Mouse (Mus musculus): ENCODE data around the gene Selenoh. TPM values are rescaled to one million over a fixed set of nuclear protein-coding genes. Genes with fewer than 3 reads are reported as not detected.
A peak's percentile ranks its signal among the peaks of the same experiment; 100 is the strongest.

Selenoh gene
- polyA plus RNA-seq (2015; fragmentation: Nextera tagmentation; extraction: Ambion mirVana): 230 and 231 TPM in 2 replicates

DNA sequence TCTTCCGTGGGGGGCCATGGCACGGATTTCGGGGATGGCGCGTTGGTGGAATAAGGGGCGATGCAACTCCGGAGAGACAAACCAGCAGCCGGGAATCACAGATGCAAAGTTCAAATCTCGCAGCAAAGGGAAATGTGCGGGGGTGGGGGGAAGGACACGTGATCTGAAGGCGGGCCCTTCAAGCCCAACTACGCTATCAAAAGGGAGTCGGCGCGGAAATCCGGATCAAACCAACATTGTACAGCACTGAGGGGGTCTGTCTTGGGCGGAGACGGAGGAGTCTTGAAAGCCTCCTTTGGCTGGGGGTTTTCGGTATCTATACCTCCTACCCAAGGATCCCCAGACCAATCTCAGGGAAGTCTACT is at the start of gene Selenoh:
Gene Selenoh, minus strand, starts transcription at position 202 of the 365 bp plus-strand sequence.
- Histone ChIP-seq H3K27me3 (no peaks in the 10 kb centered on the region), H3K9me3 (replicated peaks) (no peaks in the 10 kb centered on the region), H3K9ac (peak within 1 kb of the TSS; percentile 98), H3K36me3 (peaks cover 41% of the 10 kb centered on the region), H3K27ac (replicated peaks) (peak within 1 kb of the TSS; percentile 90), H3K4me3 (replicated peaks) (peak within 1 kb of the TSS; percentile 87), H3K4me2 (replicated peaks) (peak within 1 kb of the TSS; percentile 61), H3K4me1 (peaks cover 13% of the 10 kb centered on the region)
- under 1% methylated on average over 20 of the region's 20 CpGs for WGBS
- peak; percentile 94 for ATAC-seq (ENCODE audit: insufficient number of reproducible peaks, low FRiP score, low TSS enrichment, low read depth)

DNA sequence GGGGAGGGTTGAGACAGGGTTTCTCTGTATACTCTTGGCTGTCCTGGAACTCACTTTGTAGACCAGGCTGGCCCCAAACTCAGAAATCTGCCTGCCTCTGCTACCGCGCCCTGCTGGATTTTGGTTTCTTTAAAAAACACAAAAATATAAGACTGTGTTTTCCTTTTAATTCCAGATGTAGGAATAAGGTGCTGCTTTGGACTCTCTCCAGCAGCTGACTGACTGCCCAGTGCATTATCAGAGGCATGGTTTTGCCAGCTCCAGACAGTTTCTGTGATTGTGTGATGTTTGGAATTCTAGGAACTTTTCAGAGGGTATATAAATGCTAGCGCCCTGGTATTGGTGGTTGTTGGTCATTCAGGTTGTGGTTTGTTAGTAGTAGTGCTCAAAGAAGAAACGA is 46.8 kb upstream of the Selenoh start:
- WGBS: 92% methylated on average over 4 of the region's 4 CpGs
- Histone ChIP-seq H3K27ac (replicated peaks) (no peak overlapping the region), H3K9ac (no peak overlapping the region)

DNA sequence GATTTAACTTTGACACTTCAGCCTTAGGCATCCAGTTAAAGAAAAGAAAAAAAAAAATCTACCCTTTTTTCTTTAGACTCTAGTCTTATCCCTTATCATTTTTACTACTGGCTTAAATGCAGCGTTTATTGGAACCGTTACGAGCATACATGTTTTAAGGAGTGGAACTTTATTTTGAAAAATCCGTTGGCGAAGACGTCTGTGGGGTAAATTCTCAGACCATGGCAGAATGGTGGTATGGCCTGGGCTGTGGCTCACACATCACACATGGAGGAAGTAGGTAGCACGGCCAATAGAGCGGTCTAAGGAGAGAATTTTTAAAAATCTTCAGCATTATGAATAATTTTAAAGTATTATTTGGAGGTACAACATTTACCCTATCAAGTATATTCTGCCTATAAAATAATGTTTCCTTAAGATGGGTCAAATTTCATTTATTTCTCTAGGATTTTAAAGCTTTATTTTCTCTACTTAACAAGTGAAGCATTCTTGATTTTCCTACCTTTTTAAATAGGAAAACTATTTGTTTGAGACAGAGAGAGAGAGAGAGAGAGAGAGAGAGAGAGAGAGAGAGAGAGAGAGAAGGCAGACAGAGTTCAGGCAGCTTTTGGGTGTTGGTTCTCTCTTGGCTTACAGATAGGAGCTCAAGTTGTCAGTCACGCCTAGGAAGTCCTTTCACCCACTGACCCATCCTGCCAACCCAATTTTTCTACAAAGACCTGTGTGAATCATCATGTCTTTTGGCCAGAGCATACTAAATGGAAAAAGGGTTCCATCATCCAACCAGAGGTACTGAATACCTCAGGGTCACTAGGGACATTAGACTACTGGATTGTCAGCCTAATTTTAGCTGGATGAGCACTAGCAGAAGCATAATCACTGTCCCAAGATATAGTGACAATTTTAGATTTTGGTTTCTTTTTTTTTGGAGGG is 46.1 kb upstream of the Selenoh start:
- 25% methylated on average over 9 of the region's 9 CpGs for WGBS
- Histone ChIP-seq H3K36me3 (peaks cover 4% of the 10 kb centered on the region; the same call in 1 of the 2 replicates), H3K27ac (replicated peaks) (peak overlapping the region; percentile 98)

More for the DNA sequence above, 46.8 kb upstream of the Selenoh start:
- ATAC-seq (ENCODE audit: insufficient number of reproducible peaks, low FRiP score, low TSS enrichment, low read depth): no peak
- Histone ChIP-seq H3K4me1 (peaks cover 11% of the 10 kb centered on the region; the same call in 1 of the 2 replicates), H3K4me3 (replicated peaks) (no peak overlapping the region), H3K27me3 (no peaks in the 10 kb centered on the region), H3K4me2 (replicated peaks) (no peak overlapping the region), H3K36me3 (peaks cover 9% of the 10 kb centered on the region; the same call in 1 of the 2 replicates), H3K9me3 (replicated peaks) (no peaks in the 10 kb centered on the region)

DNA sequence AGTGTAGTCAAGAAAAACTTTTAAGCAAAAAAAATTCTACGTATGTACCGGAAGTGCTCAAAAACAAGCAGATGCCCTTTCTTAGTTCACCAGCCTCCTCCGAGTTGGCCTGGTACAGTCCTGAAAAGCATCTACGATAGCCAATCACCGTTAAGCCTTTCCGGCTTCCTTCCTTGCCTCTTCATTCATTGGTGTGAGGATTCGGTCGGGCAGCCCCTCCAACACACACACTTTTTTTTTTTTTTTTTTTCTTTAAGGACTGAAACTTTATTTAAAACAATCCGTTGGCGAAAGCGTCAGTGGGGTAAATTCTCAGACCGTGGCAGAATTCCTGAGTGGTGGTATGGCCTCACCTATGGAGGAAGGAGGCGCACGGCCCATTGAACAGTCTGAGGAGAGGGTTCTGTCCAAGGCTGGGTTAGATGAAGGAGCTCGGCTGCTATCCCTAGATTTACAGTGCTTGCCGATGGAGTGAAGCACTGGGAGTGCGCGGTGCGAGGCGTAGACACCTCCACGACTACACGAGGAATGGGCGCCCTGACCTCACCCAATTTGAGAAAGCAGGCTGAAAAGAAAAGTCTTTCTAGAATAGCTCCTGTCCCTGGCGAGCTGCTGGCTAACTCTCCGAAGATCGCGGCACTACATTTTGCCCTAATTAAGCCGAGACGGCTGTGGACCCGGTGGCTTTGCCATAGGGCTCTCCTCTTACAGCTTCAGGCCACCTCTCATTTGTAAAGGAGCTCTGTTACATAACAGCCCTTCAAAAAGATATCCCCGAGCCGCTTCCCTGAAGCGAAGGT is 45.2 kb upstream of the Selenoh start:
- no peaks in the 10 kb centered on the region for H3K9me3 ChIP-seq (replicated peaks)
- peak overlapping the region; percentile 74 for H3K4me2 ChIP-seq (replicated peaks)
- peak overlapping the region; percentile 63 for H3K9ac ChIP-seq
- peak; percentile 96 for ATAC-seq (ENCODE audit: insufficient number of reproducible peaks, low FRiP score, low TSS enrichment, low read depth)
- H3K4me1 ChIP-seq: peaks cover 11% of the 10 kb centered on the region; the same call in 1 of the 2 replicates
- H3K27ac ChIP-seq (replicated peaks): peak overlapping the region; percentile 98
- H3K27me3 ChIP-seq: no peaks in the 10 kb centered on the region
- H3K4me3 ChIP-seq (replicated peaks): peak overlapping the region; percentile 98
- under 1% methylated on average over 33 of the region's 33 CpGs for WGBS
- peaks cover under 1% of the 10 kb centered on the region for H3K36me3 ChIP-seq

More for the DNA sequence above, 46.1 kb upstream of the Selenoh start:
- Histone ChIP-seq H3K27me3 (no peaks in the 10 kb centered on the region), H3K4me3 (replicated peaks) (peak overlapping the region; percentile 98), H3K9ac (peak overlapping the region; percentile 63; the same call in 1 of the 2 replicates), H3K4me1 (peaks cover 11% of the 10 kb centered on the region; the same call in 1 of the 2 replicates), H3K9me3 (replicated peaks) (no peaks in the 10 kb centered on the region), H3K4me2 (replicated peaks) (peak overlapping the region; percentile 74)
- ATAC-seq (ENCODE audit: insufficient number of reproducible peaks, low FRiP score, low TSS enrichment, low read depth): no peak

DNA sequence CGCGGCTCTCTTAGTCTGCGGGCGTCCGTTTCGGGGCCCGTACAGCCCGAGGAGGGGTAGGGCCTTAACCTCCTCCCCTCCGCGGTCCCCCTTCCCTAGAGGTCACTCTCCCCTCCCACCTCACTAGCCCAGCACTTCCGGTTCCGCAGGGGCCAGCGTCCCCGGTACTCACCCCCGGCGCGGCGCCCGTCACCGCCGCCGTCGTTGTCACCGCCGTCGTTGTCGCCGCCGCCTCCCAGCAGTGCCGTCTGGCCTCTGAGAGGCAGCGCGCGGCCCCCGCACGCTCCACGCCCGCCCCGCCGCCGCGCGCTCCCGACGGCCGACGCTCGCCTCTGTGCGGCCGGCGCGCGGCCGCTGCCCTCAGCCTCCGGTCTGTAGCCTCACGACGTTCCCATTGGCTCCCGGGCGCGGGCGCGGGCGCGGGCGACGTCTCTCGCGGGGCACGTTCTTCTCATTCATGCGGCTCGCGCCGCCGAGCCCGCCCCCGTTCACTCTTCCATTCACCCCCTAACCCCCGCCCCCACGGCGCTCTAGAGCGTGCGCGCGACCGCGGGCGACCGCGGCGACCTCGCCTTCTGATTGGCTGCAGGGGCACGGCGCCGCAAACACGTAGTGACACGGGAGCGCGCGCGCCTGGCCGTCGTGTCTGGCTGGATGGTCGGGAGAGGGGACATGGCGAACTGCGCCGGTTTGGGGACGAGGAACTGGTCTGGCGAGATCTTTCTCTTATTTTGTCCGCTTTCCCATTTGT is 44.4 kb upstream of the Selenoh start, which contains the start of gene Zdhhc5:
Gene Zdhhc5, minus strand, starts transcription at position 370 of the 751 bp plus-strand sequence.
- ATAC-seq (ENCODE audit: insufficient number of reproducible peaks, low FRiP score, low TSS enrichment, low read depth): peak; percentile 95
- WGBS: under 1% methylated on average over 107 of the region's 107 CpGs
- H3K4me3 ChIP-seq (replicated peaks): peak within 1 kb of the TSS; percentile 98
- H3K4me2 ChIP-seq (replicated peaks): peak within 1 kb of the TSS; percentile 74
- peaks cover 11% of the 10 kb centered on the region; the same call in 1 of the 2 replicates for H3K4me1 ChIP-seq
- H3K36me3 ChIP-seq: peaks cover 8% of the 10 kb centered on the region
- H3K27ac ChIP-seq (replicated peaks): peak within 1 kb of the TSS; percentile 98
- H3K27me3 ChIP-seq: no peaks in the 10 kb centered on the region
- peak within 1 kb of the TSS; percentile 90 for H3K9ac ChIP-seq
- H3K9me3 ChIP-seq (replicated peaks): no peaks in the 10 kb centered on the region

DNA sequence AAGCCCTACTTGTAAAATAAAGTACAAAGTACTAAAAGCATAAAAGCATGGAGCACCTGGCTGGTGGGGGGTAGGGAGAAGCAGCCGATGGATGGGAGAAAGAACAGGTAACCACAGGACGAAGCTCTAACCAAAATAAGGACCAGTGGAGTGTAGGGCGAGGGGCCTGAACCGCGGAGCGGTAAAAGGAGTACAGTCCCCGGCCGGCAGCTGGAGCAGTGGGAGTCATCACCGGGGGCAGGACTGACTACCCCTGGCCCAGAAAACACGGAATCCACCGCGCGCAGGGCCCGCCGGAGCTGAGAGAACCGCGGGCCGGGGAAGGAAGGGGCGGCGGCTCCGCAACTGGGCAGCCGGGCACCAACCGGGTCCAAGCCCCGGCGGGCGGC is 43.8 kb upstream of the Selenoh start:
- Histone ChIP-seq H3K36me3 (peaks cover 12% of the 10 kb centered on the region), H3K27ac (replicated peaks) (peak overlapping the region; percentile 98), H3K4me3 (replicated peaks) (peak overlapping the region; percentile 98), H3K9ac (peak overlapping the region; percentile 90), H3K9me3 (replicated peaks) (no peaks in the 10 kb centered on the region), H3K27me3 (no peaks in the 10 kb centered on the region), H3K4me2 (replicated peaks) (peak overlapping the region; percentile 74), H3K4me1 (peaks cover 11% of the 10 kb centered on the region; the same call in 1 of the 2 replicates)
- no peak for ATAC-seq (ENCODE audit: insufficient number of reproducible peaks, low FRiP score, low TSS enrichment, low read depth)
- under 1% methylated on average over 26 of the region's 26 CpGs for WGBS

DNA sequence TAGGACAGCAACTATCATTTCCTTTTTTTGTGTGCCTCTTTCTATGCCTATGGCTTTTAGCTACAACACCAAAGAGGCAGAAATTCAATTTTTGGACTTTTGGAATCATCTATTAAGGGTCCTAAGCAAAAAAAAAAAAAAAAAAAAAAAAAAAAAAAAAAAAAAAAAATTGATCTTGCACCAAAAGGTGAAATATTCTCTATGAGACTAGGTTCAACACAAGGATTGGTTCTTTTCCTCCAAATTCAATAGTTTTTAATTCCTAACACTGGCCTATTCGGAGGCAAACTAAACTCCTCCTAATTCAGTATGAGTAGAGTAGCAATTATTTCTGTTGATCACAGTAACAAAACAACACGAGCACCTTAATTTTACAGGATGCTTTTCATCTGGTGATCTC is 41.3 kb upstream of the Selenoh start:
- Histone ChIP-seq H3K4me2 (replicated peaks) (no peak overlapping the region), H3K9ac (no peak overlapping the region), H3K36me3 (peaks cover 15% of the 10 kb centered on the region), H3K4me3 (replicated peaks) (no peak overlapping the region), H3K4me1 (peaks cover 18% of the 10 kb centered on the region; the same call in 1 of the 2 replicates), H3K27me3 (no peaks in the 10 kb centered on the region), H3K27ac (replicated peaks) (no peak overlapping the region), H3K9me3 (replicated peaks) (no peaks in the 10 kb centered on the region)
- 79% methylated on average over 2 of the region's 2 CpGs for WGBS
- no peak for ATAC-seq (ENCODE audit: insufficient number of reproducible peaks, low FRiP score, low TSS enrichment, low read depth)

DNA sequence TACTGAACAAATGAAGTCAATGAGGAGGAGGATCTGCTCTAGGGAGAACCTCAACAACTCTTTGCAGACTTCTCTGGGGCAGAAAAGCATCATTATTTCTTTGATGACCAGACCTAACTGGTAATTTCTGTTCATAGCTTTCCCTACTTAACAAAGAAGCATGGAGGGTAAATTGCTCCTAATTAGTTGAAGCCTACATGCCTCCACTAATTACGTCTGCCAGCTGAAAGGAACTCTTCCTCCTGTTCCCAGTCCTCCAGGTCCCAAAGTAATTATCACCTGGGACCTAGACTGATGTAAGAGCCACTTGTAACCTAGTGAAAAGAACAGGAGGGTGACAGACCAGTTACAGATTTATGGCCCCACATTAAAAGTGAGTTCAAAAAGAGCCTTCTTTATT is 37.0 kb upstream of the Selenoh start:
- Histone ChIP-seq H3K4me3 (replicated peaks) (no peak overlapping the region), H3K27ac (replicated peaks) (no peak overlapping the region), H3K36me3 (peaks cover 15% of the 10 kb centered on the region), H3K9ac (no peak overlapping the region), H3K9me3 (replicated peaks) (no peaks in the 10 kb centered on the region), H3K4me1 (peaks cover 10% of the 10 kb centered on the region; the same call in 1 of the 2 replicates), H3K4me2 (replicated peaks) (no peak overlapping the region), H3K27me3 (no peaks in the 10 kb centered on the region)
- 43% methylated on average over 1 of the region's 1 CpGs for WGBS
- ATAC-seq (ENCODE audit: insufficient number of reproducible peaks, low FRiP score, low TSS enrichment, low read depth): no peak

DNA sequence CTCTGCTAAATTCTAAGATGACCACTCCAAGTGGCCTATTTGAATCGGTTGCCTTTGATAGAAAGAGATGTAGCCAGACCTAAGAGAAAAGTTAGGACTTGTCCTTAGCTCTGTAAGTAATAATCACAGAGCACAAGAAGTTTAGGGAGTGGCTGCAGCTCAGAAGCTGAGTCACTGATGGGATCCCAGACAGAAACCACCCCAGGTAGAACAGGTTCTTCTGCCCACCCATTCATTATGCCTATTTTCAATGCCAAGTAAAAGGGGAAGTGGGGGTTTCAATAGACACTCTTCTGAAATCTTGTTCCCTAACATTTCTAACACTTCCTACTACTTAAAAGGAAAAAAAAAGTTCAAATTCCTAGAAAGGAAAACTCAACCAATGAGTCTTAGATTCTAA is 34.7 kb upstream of the Selenoh start:
- Histone ChIP-seq H3K9ac (no peak overlapping the region), H3K27ac (replicated peaks) (peak overlapping the region; percentile 77; the same call in 1 of the 2 replicates), H3K9me3 (replicated peaks) (no peaks in the 10 kb centered on the region), H3K4me3 (replicated peaks) (no peak overlapping the region), H3K36me3 (peaks cover 10% of the 10 kb centered on the region), H3K4me2 (replicated peaks) (0 out of 2 replicates have a peak overlapping the region, but pooled peaks have one; percentile 12), H3K27me3 (no peaks in the 10 kb centered on the region), H3K4me1 (peaks cover 10% of the 10 kb centered on the region; the same call in 1 of the 2 replicates)
- no peak for ATAC-seq (ENCODE audit: insufficient number of reproducible peaks, low FRiP score, low TSS enrichment, low read depth)
- 50% methylated on average over 1 of the region's 1 CpGs for WGBS

DNA sequence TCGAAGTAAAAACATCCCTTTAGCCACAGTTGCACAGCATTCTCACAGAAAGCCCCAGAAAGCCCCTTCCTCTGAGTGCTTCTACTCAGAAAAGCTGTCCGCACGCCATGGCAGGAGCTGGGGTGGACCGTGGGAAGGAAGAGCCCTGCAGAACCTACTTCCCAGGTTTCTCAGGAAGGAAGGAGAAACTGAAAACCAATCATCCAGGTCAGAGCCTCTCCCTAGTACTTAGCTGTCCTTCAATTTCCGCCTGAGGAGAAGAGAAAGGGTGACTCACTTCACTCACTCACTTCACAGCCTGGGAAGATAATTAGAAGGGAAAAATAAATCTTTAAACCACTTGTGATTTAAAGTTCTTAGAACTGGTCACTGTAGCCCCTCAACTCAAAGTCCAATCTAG is 33.8 kb upstream of the Selenoh start:
- no peak overlapping the region for H3K4me3 ChIP-seq (replicated peaks)
- H3K4me1 ChIP-seq: peaks cover 10% of the 10 kb centered on the region; the same call in 1 of the 2 replicates
- no peak overlapping the region for H3K9ac ChIP-seq
- WGBS: 69% methylated on average over 5 of the region's 5 CpGs
- no peaks in the 10 kb centered on the region for H3K9me3 ChIP-seq (replicated peaks)
- peaks cover 4% of the 10 kb centered on the region; the same call in 1 of the 2 replicates for H3K36me3 ChIP-seq
- no peaks in the 10 kb centered on the region for H3K27me3 ChIP-seq
- ATAC-seq (ENCODE audit: insufficient number of reproducible peaks, low FRiP score, low TSS enrichment, low read depth): no peak
- H3K4me2 ChIP-seq (replicated peaks): no peak overlapping the region
- peak overlapping the region; percentile 68; the same call in 1 of the 2 replicates for H3K27ac ChIP-seq (replicated peaks)

Data from embryonic facial prominence, embryonic 15.5 days (tissue).